Mouse (Mus musculus): ENCODE measurements around the gene Klhl26. TPM values are rescaled to one million over a fixed set of nuclear protein-coding genes. Genes with fewer than 3 reads are reported as not detected.

The Klhl26 gene
- polyA plus RNA-seq (2017; shearing (Covaris generic)), result 15.2 TPM

DNA sequence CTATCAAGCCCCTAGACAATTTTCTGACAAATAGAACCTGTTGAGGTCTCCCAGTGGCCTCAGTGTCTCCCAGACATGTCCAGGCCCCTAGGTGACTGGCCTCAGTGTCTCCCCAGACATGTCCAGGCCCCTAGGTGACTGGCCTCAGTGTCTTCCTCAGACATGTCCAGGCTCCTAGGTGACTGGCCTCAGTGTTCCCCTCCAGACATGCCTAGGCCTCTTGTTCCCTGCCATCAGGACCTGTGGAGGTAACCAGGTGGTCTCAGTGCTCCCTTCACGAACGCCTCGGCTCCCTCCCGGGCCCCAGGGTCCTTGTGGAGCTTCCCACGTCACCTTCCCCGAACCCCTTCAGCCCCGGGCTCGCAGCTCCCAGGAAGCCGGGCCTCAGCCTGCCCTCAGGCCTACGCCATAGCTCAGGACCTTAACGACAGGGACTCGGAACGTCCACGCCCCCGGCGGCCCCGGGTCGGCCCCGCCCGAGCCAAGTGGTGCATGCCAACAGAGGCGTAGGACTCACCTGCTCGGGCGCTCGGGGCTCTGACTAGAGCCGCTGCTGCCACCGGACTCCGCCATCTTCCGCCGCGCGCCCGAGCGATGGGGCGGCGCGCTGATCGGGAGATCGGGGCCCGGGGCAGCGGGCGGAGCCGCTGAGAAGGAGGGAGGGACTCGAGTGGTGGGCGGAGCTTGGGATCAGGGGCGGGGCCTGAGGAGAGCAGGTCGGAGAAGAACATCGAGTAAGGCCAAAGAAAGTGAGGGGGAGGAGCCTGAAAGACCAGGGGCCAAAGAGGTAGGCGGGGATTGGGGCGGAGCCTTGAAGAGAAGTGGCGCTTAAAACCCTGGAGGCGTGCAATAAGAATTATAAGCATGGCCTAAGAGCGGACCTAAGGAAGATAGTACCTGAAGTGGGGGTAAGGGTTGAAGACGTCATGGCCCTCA, at the start of gene Klhl26:
Gene Klhl26 (minus strand): TSS at position 636 of the 936 bp plus-strand sequence.

DNA sequence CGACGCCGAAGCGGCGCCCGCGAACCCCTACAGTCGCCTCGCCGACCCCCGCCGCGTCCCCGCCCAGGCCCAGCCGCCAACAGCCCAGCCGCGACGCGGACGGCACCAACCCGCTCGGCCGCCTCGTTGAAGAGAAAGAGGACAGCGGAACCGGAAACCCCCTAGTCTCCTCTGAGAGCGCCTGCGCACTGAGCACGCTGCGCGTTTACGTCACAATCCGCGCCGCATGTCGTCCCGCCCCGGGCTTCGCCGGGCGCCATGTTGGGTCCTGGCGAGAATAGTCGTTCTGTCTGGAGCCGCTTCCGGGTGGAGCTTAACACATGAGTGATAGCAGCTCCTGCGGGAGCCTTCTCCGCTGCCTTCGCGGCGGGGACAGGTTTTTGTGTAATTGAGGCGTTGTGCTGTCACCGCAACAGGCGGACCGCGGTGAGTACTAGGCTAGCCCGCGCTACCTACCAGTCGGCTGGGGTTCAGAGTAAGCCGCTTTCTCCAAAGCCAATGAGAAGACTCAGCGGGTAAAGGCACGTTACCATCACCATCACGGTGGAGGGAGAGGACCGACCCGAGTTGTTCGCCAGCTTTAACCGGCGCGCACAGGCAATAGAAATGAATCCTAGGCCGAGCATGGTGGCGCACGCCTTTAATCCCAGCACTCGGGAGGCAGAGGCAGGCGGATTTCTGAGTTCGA, 33.6 kb upstream of the Klhl26 start, which contains the start of gene Uba52:
Gene Uba52 (minus strand): TSS at position 574 of the 688 bp plus-strand sequence.

DNA sequence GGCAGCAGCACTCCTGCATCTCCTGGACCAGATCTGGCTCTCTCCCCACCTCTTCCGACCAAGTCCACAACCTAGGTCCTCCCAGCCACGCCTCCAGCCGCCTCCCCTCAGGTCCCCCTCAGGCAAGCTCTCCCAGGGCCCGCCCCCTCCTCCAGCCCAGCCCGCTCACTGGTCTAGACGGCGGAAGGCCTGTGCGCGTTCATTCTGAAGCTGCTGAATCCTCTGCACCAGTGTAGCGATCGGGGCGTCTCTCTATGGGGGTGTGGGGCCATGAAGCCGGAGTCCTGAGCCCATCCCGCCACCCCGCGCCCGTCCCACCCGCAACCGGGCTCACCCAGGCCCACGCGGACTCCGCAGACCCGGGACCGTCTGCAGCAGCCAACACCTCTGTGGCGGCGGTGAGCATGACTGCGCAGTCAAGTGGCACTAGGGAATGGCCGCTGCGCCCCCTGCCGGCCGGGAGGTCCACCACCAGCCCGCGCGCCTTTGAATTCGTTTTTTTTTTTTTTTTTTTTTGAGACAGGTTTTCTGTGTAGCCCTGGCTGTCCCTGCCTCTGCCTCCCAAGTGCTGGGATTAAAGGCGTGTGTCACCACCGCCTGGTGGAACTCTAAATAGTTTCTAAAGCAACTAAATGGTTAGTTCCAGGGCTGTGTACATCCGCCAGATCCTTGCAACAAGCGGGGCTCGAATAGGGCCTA, 29.7 kb upstream of the Klhl26 start, which contains the start of gene Rex1bd:
Gene Rex1bd (minus strand): TSS at position 425 of the 699 bp plus-strand sequence.

GRCm38 (mm10) chr8:70492664-70493640, 16.2 kb upstream of the Klhl26 start, which contains the start of gene Crlf1:
TSS of gene Crlf1 (plus strand) at chr8:70493158.

GRCm38 (mm10) chr8:70486941-70487520, 10.3 kb upstream of the Klhl26 start, which contains the start of gene Tmem59l:
TSS of gene Tmem59l (minus strand) at chr8:70487358.

DNA sequence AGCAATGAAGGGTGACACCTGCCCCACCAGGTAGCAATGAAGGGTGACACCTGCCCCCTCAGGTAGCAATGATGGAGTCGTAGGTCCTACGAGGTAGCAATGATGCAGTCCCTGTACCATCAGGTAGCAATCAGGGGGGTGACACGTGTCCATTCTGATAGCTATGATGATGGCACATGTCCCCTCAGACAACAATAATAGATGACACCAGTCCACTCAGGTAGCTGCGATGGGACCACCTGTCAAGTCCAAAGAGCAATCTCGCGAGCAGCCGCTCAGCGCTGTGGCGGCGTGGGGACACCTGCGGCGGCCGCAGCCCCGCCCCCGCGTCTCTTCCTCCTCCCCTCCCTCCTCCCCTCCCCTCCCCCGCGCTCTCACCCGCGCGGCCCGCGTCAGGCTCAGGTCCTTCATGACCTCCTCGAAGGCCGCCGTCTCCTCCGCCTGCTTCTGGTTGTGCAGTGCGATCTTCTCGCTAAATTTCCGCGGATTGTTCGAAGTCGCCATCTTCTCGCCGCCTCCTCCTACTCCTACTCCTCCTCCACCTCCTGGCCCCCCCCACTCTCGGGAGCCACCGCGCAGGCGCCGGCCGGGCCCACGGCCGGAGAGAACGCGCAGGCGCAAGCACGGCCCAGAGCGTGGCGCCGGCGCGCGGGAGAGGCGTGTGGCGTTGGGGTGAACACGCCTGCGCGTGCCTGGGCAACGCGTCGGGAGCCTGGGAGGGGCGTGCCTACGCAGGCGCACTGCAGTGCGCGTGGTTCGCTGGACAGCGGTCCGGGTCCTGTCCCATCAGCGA, 37.5 kb downstream of the Klhl26 start, which contains the start of gene Crtc1:
Gene Crtc1 (minus strand): TSS at position 525 of the 793 bp plus-strand sequence.

Other genes starting within 250 kb of the Klhl26 start
- gene Sugp2, start 242.7 kb downstream of the Klhl26 start, polyA plus RNA-seq (2017; shearing (Covaris generic)), result 34.8 TPM
- 17.8 TPM for gene Armc6, start 242.5 kb downstream of the Klhl26 start, polyA plus RNA-seq (2017; shearing (Covaris generic))
- 0.27 TPM for gene Homer3, start 194.1 kb downstream of the Klhl26 start, polyA plus RNA-seq (2017; shearing (Covaris generic))
- 52.9 TPM for gene Ddx49, start 174.5 kb downstream of the Klhl26 start, polyA plus RNA-seq (2017; shearing (Covaris generic))
- 354 TPM for gene Cope, start 174.4 kb downstream of the Klhl26 start, polyA plus RNA-seq (2017; shearing (Covaris generic))
- not detected for gene Cers1, start 161.2 kb downstream of the Klhl26 start, polyA plus RNA-seq (2017; shearing (Covaris generic))
- gene Gdf1, start 147.2 kb downstream of the Klhl26 start, polyA plus RNA-seq (2017; shearing (Covaris generic)), result 0.28 TPM
- gene Upf1, start 123.7 kb downstream of the Klhl26 start, polyA plus RNA-seq (2017; shearing (Covaris generic)), result 4.7 TPM
- gene Comp, start 103.4 kb downstream of the Klhl26 start, polyA plus RNA-seq (2017; shearing (Covaris generic)), result 0.20 TPM
- 14.5 TPM for gene Crtc1, start 37.4 kb downstream of the Klhl26 start, polyA plus RNA-seq (2017; shearing (Covaris generic))
- gene Tmem59l, start 10.4 kb upstream of the Klhl26 start, polyA plus RNA-seq (2017; shearing (Covaris generic)), result not detected
- gene Crlf1, start 16.2 kb upstream of the Klhl26 start, polyA plus RNA-seq (2017; shearing (Covaris generic)), result not detected
- 105 TPM for gene Rex1bd, start 29.8 kb upstream of the Klhl26 start, polyA plus RNA-seq (2017; shearing (Covaris generic))
- 1,261 TPM for gene Uba52, start 33.8 kb upstream of the Klhl26 start, polyA plus RNA-seq (2017; shearing (Covaris generic))
- 429 TPM for gene Fkbp8, start 50.8 kb upstream of the Klhl26 start, polyA plus RNA-seq (2017; shearing (Covaris generic))
- gene Kxd1, start 51.0 kb upstream of the Klhl26 start, polyA plus RNA-seq (2017; shearing (Covaris generic)), result 94.0 TPM
- gene Ell, start 62.5 kb upstream of the Klhl26 start, polyA plus RNA-seq (2017; shearing (Covaris generic)), result 41.2 TPM
- gene Isyna1, start 117.4 kb upstream of the Klhl26 start, polyA plus RNA-seq (2017; shearing (Covaris generic)), result 71.1 TPM
- 17.3 TPM for gene Ssbp4, start 131.9 kb upstream of the Klhl26 start, polyA plus RNA-seq (2017; shearing (Covaris generic))
- gene Lrrc25, start 139.2 kb upstream of the Klhl26 start, polyA plus RNA-seq (2017; shearing (Covaris generic)), result 0.33 TPM
- not detected for gene Gdf15, start 155.5 kb upstream of the Klhl26 start, polyA plus RNA-seq (2017; shearing (Covaris generic))
- gene Pgpep1, start 183.4 kb upstream of the Klhl26 start, polyA plus RNA-seq (2017; shearing (Covaris generic)), result 8.9 TPM
- gene Lsm4, start 196.3 kb upstream of the Klhl26 start, polyA plus RNA-seq (2017; shearing (Covaris generic)), result 297 TPM
- gene Jund, start 222.0 kb upstream of the Klhl26 start, polyA plus RNA-seq (2017; shearing (Covaris generic)), result 18.4 TPM
- gene Iqcn, start 226.5 kb upstream of the Klhl26 start, polyA plus RNA-seq (2017; shearing (Covaris generic)), result 0.13 TPM
- gene Gm3336, start 241.6 kb upstream of the Klhl26 start, polyA plus RNA-seq (2017; shearing (Covaris generic)), result not detected
- 0.61 TPM for gene Pde4c, start 246.8 kb upstream of the Klhl26 start, polyA plus RNA-seq (2017; shearing (Covaris generic))

Measured in activated CD4-positive, CD25-positive, alpha-beta regulatory T cell, adult 9 weeks (primary cell).